Mouse (Mus musculus) small intestine, adult 2 months (tissue): Measurements from ENCODE around the gene Frs3.
"Not testable (repeated sequence)": the region's sequence is repeated elsewhere in the genome, so short reads cannot be mapped to it uniquely, and the experiment has no call there.

Experiments
- CTCF ChIP-seq: fragments of 200-500 bp; IDR thresholded peaks from 2 replicates; pipeline ENCODE4 v1.5.1; 2012; ENCODE audit warnings: low read depth, mild to moderate bottlenecking, control low read depth, inconsistent platforms, low read length, moderate library complexity, mixed read lengths; ENCODE audit not compliant: insufficient replicate concordance, insufficient read length; ENCODE audit errors: extremely low read depth
- POLR2A ChIP-seq: fragments of 200-500 bp; IDR thresholded peaks from 2 replicates; pipeline ENCODE4 v1.6.1; 2012; ENCODE audit warnings: low read depth, mild to moderate bottlenecking, control low read depth, inconsistent platforms, low read length, moderate library complexity

- TF ChIP-seq CTCF, POLR2A: not testable (repeated sequence)
Observed at GRCm38 (mm10) chr17:47654346-47654745, 34.5 kb upstream of the Frs3 start.
